8 mouse cellular contexts compared by ENCODE assay signal in genomic region chr12:72831711-72832432, GRCm38 (mm10).
A peak's percentile ranks its signal among the peaks of the same experiment; 100 is the strongest.
DNase-seq lines count a peak whose midpoint lies in the region; ATAC-seq and TF ChIP-seq lines count a peak whose summit lies in the region.

No protein-coding gene starts in this region.

- DNase-seq in adrenal gland, postnatal 10 days, result peak; percentile 62
- DNase-seq in embryonic facial prominence, embryonic 14.5 days (ENCODE audit: low spot score), result peak; percentile 70
- DNase-seq in layer of hippocampus, postnatal 10 days (ENCODE audit: low spot score in 2 of 2), result peak; percentile 49 to 60
- no peak for DNase-seq in thymus, postnatal 10 days (ENCODE audit: low spot score in 2 of 2)

- no peak for TF ChIP-seq POLR2A in small intestine, adult 2 months (IDR thresholded peaks at IDR 0.05; ENCODE audit: low read depth, low read length)

- peak overlapping the region; percentile 59 for H3K4me2 ChIP-seq in embryonic facial prominence, embryonic 14.5 days (ENCODE audit: low read depth, low read length)
- peak overlapping the region; percentile 76 for H3K4me2 ChIP-seq in heart, embryonic 15.5 days

- peak; percentile 76; the same call in 1 of the 2 replicates for ATAC-seq in embryonic facial prominence, embryonic 14.5 days (ENCODE audit: low read depth)
- ATAC-seq in heart, embryonic 15.5 days (replicated peaks; ENCODE audit: insufficient number of reproducible peaks, insufficient read depth, low FRiP score, low read depth), result 0 out of 2 replicates have a peak, but pooled peaks have one; percentile 35
- 0 out of 2 replicates have a peak, but pooled peaks have one; percentile 25 for ATAC-seq in megakaryocyte-erythroid progenitor cell, adult 5-6 weeks (replicated peaks; ENCODE audit: low FRiP score, low TSS enrichment, poor library complexity, severe bottlenecking)

- peaks cover 44% of the 10 kb centered on the region for H3K27me3 ChIP-seq in E14TG2a.4 (ENCODE audit: insufficient read depth, low read length)
- H3K27me3 ChIP-seq in embryonic facial prominence, embryonic 14.5 days (replicated peaks; ENCODE audit: control insufficient read depth, insufficient read depth, low read length), result peaks cover 40% of the 10 kb centered on the region
- peaks cover 32% of the 10 kb centered on the region for H3K27me3 ChIP-seq in heart, embryonic 15.5 days
- H3K27me3 ChIP-seq in small intestine, adult 2 months (ENCODE audit: control insufficient read depth, insufficient read depth, low read length), result no peaks in the 10 kb centered on the region; the same call in 1 of the 2 replicates

- 8% methylated on average over 40 of the region's 42 CpGs for WGBS in embryonic facial prominence, embryonic 14.5 days
- WGBS in heart, embryonic 15.5 days, result 7% methylated on average over 42 of the region's 42 CpGs
- WGBS in small intestine, adult 2 months, result 4% methylated on average over 42 of the region's 42 CpGs

- peak overlapping the region; percentile 46 for H3K9ac ChIP-seq in embryonic facial prominence, embryonic 14.5 days (ENCODE audit: low read depth, low read length)
- H3K9ac ChIP-seq in heart, embryonic 15.5 days, result peak overlapping the region; percentile 37

- H3K4me1 ChIP-seq in E14TG2a.4 (replicated peaks; ENCODE audit: low read depth, low read length), result peaks cover 35% of the 10 kb centered on the region
- H3K4me1 ChIP-seq in embryonic facial prominence, embryonic 14.5 days (ENCODE audit: control insufficient read depth, insufficient read depth, low read length), result peaks cover 9% of the 10 kb centered on the region; the same call in 1 of the 2 replicates
- H3K4me1 ChIP-seq in heart, embryonic 15.5 days (replicated peaks), result peaks cover 8% of the 10 kb centered on the region; the same call in 1 of the 2 replicates
- peaks cover 10% of the 10 kb centered on the region for H3K4me1 ChIP-seq in small intestine, adult 2 months (ENCODE audit: control insufficient read depth, insufficient read depth, insufficient read length, low read length)

- peak overlapping the region; percentile 18; the same call in 1 of the 2 replicates for H3K27ac ChIP-seq in embryonic facial prominence, embryonic 14.5 days (replicated peaks; ENCODE audit: low read depth, low read length)
- H3K27ac ChIP-seq in heart, embryonic 15.5 days, result no peak overlapping the region
- no peak overlapping the region for H3K27ac ChIP-seq in small intestine, adult 2 months (ENCODE audit: insufficient read depth, low read depth, low read length)

- TF ChIP-seq CTCF in E14TG2a.4 (conservative IDR thresholded peaks at IDR 0.05; ENCODE audit: low read length), result no peak
- no peak for TF ChIP-seq CTCF in small intestine, adult 2 months (IDR thresholded peaks at IDR 0.05; ENCODE audit: extremely low read depth, insufficient read length, insufficient replicate concordance, low read depth, low read length)

- no peaks in the 10 kb centered on the region for H3K36me3 ChIP-seq in E14TG2a.4 (ENCODE audit: insufficient read depth, low read length)
- no peaks in the 10 kb centered on the region for H3K36me3 ChIP-seq in embryonic facial prominence, embryonic 14.5 days (ENCODE audit: control insufficient read depth, insufficient read depth, low read length)
- no peaks in the 10 kb centered on the region for H3K36me3 ChIP-seq in heart, embryonic 15.5 days
- no peaks in the 10 kb centered on the region for H3K36me3 ChIP-seq in small intestine, adult 2 months (ENCODE audit: control insufficient read depth, insufficient read depth, low read length)

- H3K4me3 ChIP-seq in E14TG2a.4 (replicated peaks; ENCODE audit: low read length), result peak overlapping the region; percentile 71
- H3K4me3 ChIP-seq in embryonic facial prominence, embryonic 14.5 days (ENCODE audit: low read depth, low read length), result peak overlapping the region; percentile 35
- H3K4me3 ChIP-seq in heart, embryonic 15.5 days, result peak overlapping the region; percentile 42
- H3K4me3 ChIP-seq in small intestine, adult 2 months (ENCODE audit: low read depth, low read length), result peak overlapping the region; percentile 59

- H3K9me3 ChIP-seq in E14TG2a.4 (ENCODE audit: low read length), result no peaks in the 10 kb centered on the region
- H3K9me3 ChIP-seq in embryonic facial prominence, embryonic 14.5 days (ENCODE audit: control insufficient read depth, low read length), result no peaks in the 10 kb centered on the region
- no peaks in the 10 kb centered on the region for H3K9me3 ChIP-seq in heart, embryonic 15.5 days (replicated peaks)

Comparison
In these comparisons a context has a peak if more than half of its experiments do, and no peak if none do; other contexts are left out.
1. DNase-seq: peak in adrenal gland, postnatal 10 days (single experiment), embryonic facial prominence, embryonic 14.5 days (single experiment) and layer of hippocampus, postnatal 10 days (2 of 2); none in thymus, postnatal 10 days (0 of 2).
2. ATAC-seq: peak in every context shown above with its lines; median percentile 76 in embryonic facial prominence, embryonic 14.5 days; 35 in heart, embryonic 15.5 days; 25 in megakaryocyte-erythroid progenitor cell, adult 5-6 weeks.
3. Peak in every context shown above with its lines, with median percentiles within 50 percentile points of each other: H3K4me3 ChIP-seq.